Mouse (Mus musculus) cerebellum, postnatal 14 days (tissue): ENCODE results near the gene Dvl1.
A peak's percentile ranks its signal among the peaks of the same experiment; 100 is the strongest.

Experiments
- DNase-seq, 2 experiments: peaks; one replicate each; pipeline ENCODE4 v3.0.0; 2021; ENCODE audit warnings: mixed read lengths in 2 of 2

The Dvl1 gene

DNA sequence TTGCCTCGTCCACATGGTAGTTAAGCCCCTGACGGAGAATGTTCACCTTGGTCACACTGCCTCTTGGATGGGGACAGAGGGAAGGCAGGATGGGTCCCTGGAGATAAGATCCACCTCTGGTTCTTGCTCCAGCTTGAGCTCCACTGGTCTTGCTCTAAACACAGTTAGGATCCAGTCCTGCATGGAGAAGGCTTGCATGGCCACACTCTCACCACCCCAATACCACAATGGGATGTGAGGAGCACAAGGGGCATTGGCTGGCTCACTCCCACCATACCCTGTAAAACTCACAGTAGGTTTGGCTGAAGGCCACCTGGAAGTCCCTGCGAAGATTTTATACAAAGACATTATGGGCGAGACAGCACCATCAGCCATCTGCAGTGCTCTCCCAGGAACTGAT, 61.5 kb downstream of the Dvl1 start:
- DNase-seq, result peak in 1 of 2 experiments; percentile 21
